In the genomic region with DNA sequence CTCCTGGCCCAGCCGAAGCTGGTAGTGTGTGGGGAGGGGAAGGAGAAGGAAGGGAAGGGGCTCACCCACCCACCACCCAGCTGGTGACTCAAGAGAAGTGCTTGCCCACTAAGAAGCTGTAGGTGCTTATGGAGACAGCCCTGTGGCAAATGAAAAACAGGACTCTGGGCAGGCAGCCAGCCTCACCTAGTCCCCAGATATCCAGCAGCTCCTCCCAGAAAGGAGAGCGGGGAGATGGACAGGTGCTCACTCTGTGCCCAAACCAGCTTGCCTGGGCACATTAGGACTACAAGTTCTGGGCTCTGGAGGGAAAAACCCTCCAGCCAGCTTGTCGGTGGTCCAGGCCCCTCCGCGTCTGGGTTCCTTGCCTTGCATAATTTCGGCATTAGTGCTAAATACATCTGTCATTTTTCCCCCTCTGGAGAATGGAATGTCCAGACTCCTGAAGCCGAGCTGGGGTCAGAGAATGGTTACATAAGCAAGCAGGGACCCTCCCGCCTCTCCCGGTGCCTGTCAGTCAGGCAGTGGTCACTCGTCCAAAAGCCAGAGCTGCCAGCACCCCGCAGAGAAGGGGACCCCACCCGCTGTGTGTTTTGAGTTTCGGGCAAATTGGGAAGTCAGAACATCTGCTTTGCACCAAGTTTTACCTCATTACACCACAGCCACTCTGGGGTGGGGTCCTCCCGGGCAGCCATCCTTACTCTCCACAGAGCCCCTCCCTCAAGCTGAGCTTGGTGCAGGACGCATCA, we compare ENCODE assay signal across 9 mouse cellular contexts. TPM values are rescaled to one million over a fixed set of nuclear protein-coding genes. Genes with fewer than 3 reads are reported as not detected.
DNase-seq lines count a peak whose midpoint lies in the region; ATAC-seq and TF ChIP-seq lines count a peak whose summit lies in the region.
"Had no signal": no experiment of that assay in that cellular context is flagged by ENCODE, and none has a peak within 500 bp of the region (broad histone marks: within the 10 kb centered on the region; RNA-seq: fewer than 3 reads in every experiment).

No protein-coding gene starts in this region.

- no peak for TF ChIP-seq POLR2A in lung, adult 2 months (IDR thresholded peaks at IDR 0.05; ENCODE audit: borderline replicate concordance, extremely low read depth, low read depth, low read length)

- no peak overlapping the region for H3K4me3 ChIP-seq in lung, adult 2 months (replicated peaks; ENCODE audit: extremely low read depth, low read depth, low read length)

- peaks cover 8% of the 10 kb centered on the region for H3K4me1 ChIP-seq in lung, adult 2 months (ENCODE audit: control insufficient read depth, insufficient read depth, low read length)

- peak; percentile 50 to 58 for DNase-seq in lung, adult 18-20 months
- DNase-seq in lung, adult 2 months, result no peak
- DNase-seq in embryo, embryonic 10.5 days (ENCODE audit: low spot score), result peak; percentile 42
- DNase-seq in heart, postnatal 4 days, result peak; percentile 58
- peak; percentile 56 for DNase-seq in lung, postnatal 36 days
- DNase-seq in frontal cortex, adult 2 months (ENCODE audit: extremely low spot score in 1 of 2, low spot score in 1 of 2), result no peak
- no peak for DNase-seq in left cerebral cortex, adult 18-20 months (ENCODE audit: low spot score in 2 of 2)

- no peak for TF ChIP-seq CTCF in lung, adult 2 months (IDR thresholded peaks at IDR 0.05; ENCODE audit: insufficient read depth, low read length)

- 22% methylated on average over 15 of the region's 15 CpGs for WGBS in lung, adult 2 months

- no peak for ATAC-seq in monocyte, adult 5-6 weeks (replicated peaks; ENCODE audit: insufficient number of reproducible peaks, low FRiP score, low TSS enrichment, poor library complexity, severe bottlenecking)
- ATAC-seq: Patski had no signal

RNA-seq across cellular contexts. Expression of a gene that starts 12.2 kb away (rescaled TPM):
- polyA plus RNA-seq in lung, adult 2 months (2012; rRNA removed), result 46.8 and 47.3 TPM in 2 replicates
- total RNA-seq in heart, postnatal 4 days (2021), result 10 to 100 TPM in 1 of 2 experiments, 1 to 10 TPM in 1; 8.8 to 10.2 TPM
- polyA plus RNA-seq in frontal cortex, adult 2 months (2012; rRNA removed), result 0.97 and 1.1 TPM in 2 replicates
- total RNA-seq in monocyte, adult 5-6 weeks (2017), result 16.9 to 37.3 TPM (median 22.0 TPM) in 3 replicates
- total RNA-seq in left cerebral cortex, adult 18-20 months (2021), result 1 to 10 TPM; 1.4 to 2.0 TPM
- polyA plus RNA-seq: Patski had no signal

RNA-seq across cellular contexts. Expression of a gene that starts 36.6 kb away (rescaled TPM):
- 56.5 and 70.8 TPM in 2 replicates for polyA plus RNA-seq in lung, adult 2 months (2012; rRNA removed)
- 100 to 1,000 TPM; 158 to 161 TPM for total RNA-seq in heart, postnatal 4 days (2021)
- polyA plus RNA-seq in frontal cortex, adult 2 months (2012; rRNA removed), result 79.2 and 84.2 TPM in 2 replicates
- 67.0 to 84.4 TPM (median 75.3 TPM) in 3 replicates for total RNA-seq in monocyte, adult 5-6 weeks (2017)
- 100 to 1,000 TPM in 1 of 2 experiments, 10 to 100 TPM in 1; 95.0 to 100 TPM for total RNA-seq in left cerebral cortex, adult 18-20 months (2021)

RNA-seq across cellular contexts. Expression of a gene that starts 41.2 kb away (rescaled TPM):
- 18.7 and 20.7 TPM in 2 replicates for polyA plus RNA-seq in lung, adult 2 months (2012; rRNA removed)
- total RNA-seq in heart, postnatal 4 days (2021), result 10 to 100 TPM; 39.5 to 39.6 TPM
- polyA plus RNA-seq in frontal cortex, adult 2 months (2012; rRNA removed), result 21.7 and 23.7 TPM in 2 replicates
- total RNA-seq in monocyte, adult 5-6 weeks (2017), result 12.7 to 24.2 TPM (median 17.9 TPM) in 3 replicates
- total RNA-seq in left cerebral cortex, adult 18-20 months (2021), result 10 to 100 TPM; 17.9 to 19.3 TPM

RNA-seq across cellular contexts. Expression of a gene that starts 42.5 kb away (rescaled TPM):
- 413 and 456 TPM in 2 replicates for polyA plus RNA-seq in lung, adult 2 months (2012; rRNA removed)
- 100 to 1,000 TPM; 358 to 374 TPM for total RNA-seq in heart, postnatal 4 days (2021)
- 548 and 552 TPM in 2 replicates for polyA plus RNA-seq in frontal cortex, adult 2 months (2012; rRNA removed)
- total RNA-seq in monocyte, adult 5-6 weeks (2017), result 56.3 to 71.0 TPM (median 67.0 TPM) in 3 replicates
- 100 to 1,000 TPM; 592 to 615 TPM for total RNA-seq in left cerebral cortex, adult 18-20 months (2021)

RNA-seq across cellular contexts. Expression of a gene that starts 55.5 kb away (rescaled TPM):
- polyA plus RNA-seq in lung, adult 2 months (2012; rRNA removed), result 44.3 and 53.7 TPM in 2 replicates
- total RNA-seq in heart, postnatal 4 days (2021), result 1 to 10 TPM; 2.1 to 2.8 TPM
- polyA plus RNA-seq in frontal cortex, adult 2 months (2012; rRNA removed), result 11.0 and 14.7 TPM in 2 replicates
- total RNA-seq in monocyte, adult 5-6 weeks (2017), result 76.8 to 91.0 TPM (median 79.1 TPM) in 3 replicates
- total RNA-seq in left cerebral cortex, adult 18-20 months (2021), result 1 to 10 TPM; 5.0 to 6.0 TPM

Comparison
In these comparisons a context has a peak if more than half of its experiments do, and no peak if none do; other contexts are left out.
1. DNase-seq: peak in lung, adult 18-20 months (2 of 2), embryo, embryonic 10.5 days (single experiment), heart, postnatal 4 days (single experiment) and lung, postnatal 36 days (single experiment); none in lung, adult 2 months (single experiment), frontal cortex, adult 2 months (0 of 2) and left cerebral cortex, adult 18-20 months (0 of 2).